Mouse (Mus musculus): ENCODE measurements around the gene Adh4. TPM values are rescaled to one million over a fixed set of nuclear protein-coding genes. Genes with fewer than 3 reads are reported as not detected.

Gene Adh4
- total RNA-seq (2023), result not detected

GRCm38 (mm10) chr3:138415121-138415690 is at the start of gene Adh4:
Gene Adh4, plus strand, starts transcription at chr3:138415466.

GRCm38 (mm10) chr3:138442612-138443464 is 27.6 kb downstream of the Adh4 start, which contains the start of gene Adh5:
Gene Adh5, plus strand, starts transcription at chr3:138443093.

Other genes with a start within 250 kb of the Adh4 start
- not detected for gene 4930579F01Rik, start 221.6 kb upstream of the Adh4 start, total RNA-seq (2023)
- gene Adh7, start 197.7 kb upstream of the Adh4 start, total RNA-seq (2023), result not detected
- 15.9 TPM for gene Adh1, start 154.5 kb upstream of the Adh4 start, total RNA-seq (2023)
- not detected for gene Adh6a, start 102.2 kb upstream of the Adh4 start, total RNA-seq (2023)
- gene Adh6b, start 73.7 kb upstream of the Adh4 start, total RNA-seq (2023), result not detected
- gene Adh5, start 27.6 kb downstream of the Adh4 start, total RNA-seq (2023), result 78.9 TPM
- gene Metap1, start 74.0 kb downstream of the Adh4 start, total RNA-seq (2023), result 47.0 TPM
- 66.6 TPM for gene Eif4e, start 110.7 kb downstream of the Adh4 start, total RNA-seq (2023)